Mouse (Mus musculus) heart, embryonic 11.5 days (tissue): ENCODE measurements around the gene Slc44a2. TPM values are rescaled to one million over a fixed set of nuclear protein-coding genes. Genes with fewer than 3 reads are reported as not detected.

Experiments
- ATAC-seq: fragments of 200-750 bp; cut with Nextera tagmentation; replicated peaks from 2 replicates; pipeline ENCODE4 v1.8.0; 2017; ENCODE audit warnings: moderate library complexity; ENCODE audit not compliant: insufficient number of reproducible peaks, low FRiP score, low TSS enrichment
- H3K27ac ChIP-seq: fragments of 300-500 bp; sonication (generic); 2 replicates; pipeline ENCODE4 v1.5.1; 2014; ENCODE audit warnings: mild to moderate bottlenecking, low read depth, low read length
- H3K27me3 ChIP-seq: fragments of 300-500 bp; sonication (generic); 2 replicates; pipeline ENCODE4 v1.6.1; 2014; ENCODE audit warnings: mild to moderate bottlenecking, low read length, mixed read lengths; ENCODE audit not compliant: control insufficient read depth, insufficient read depth
- H3K36me3 ChIP-seq: fragments of 300-500 bp; sonication (generic); 2 replicates; pipeline ENCODE4 v1.6.1; 2014; ENCODE audit warnings: mild to moderate bottlenecking, low read length, moderate library complexity, mixed read lengths; ENCODE audit not compliant: control insufficient read depth, insufficient read depth
- H3K4me1 ChIP-seq: fragments of 300-500 bp; sonication (generic); 2 replicates; pipeline ENCODE4 v1.6.1; 2014; ENCODE audit warnings: low read length; ENCODE audit not compliant: control insufficient read depth, insufficient read depth
- H3K4me2 ChIP-seq: fragments of 300-500 bp; sonication (generic); 2 replicates; pipeline ENCODE4 v1.6.1; 2014; ENCODE audit warnings: mild to moderate bottlenecking, moderate library complexity
- H3K4me3 ChIP-seq: fragments of 300-500 bp; sonication (generic); 2 replicates; pipeline ENCODE4 v1.5.1; 2014; ENCODE audit warnings: low read depth, low read length
- H3K9ac ChIP-seq: fragments of 300-500 bp; sonication (generic); 2 replicates; pipeline ENCODE4 v1.6.1; 2014; ENCODE audit warnings: mild to moderate bottlenecking, low read depth, low read length, moderate library complexity
- H3K9me3 ChIP-seq: fragments of 300-500 bp; sonication (generic); replicated peaks from 2 replicates; pipeline ENCODE4 v1.6.1; 2016; ENCODE audit warnings: low read length; ENCODE audit not compliant: control insufficient read depth
- WGBS: fragments of 180-500 bp; shearing (Covaris S2); extraction: QIAGEN DNeasy Blood & Tissue Kit; methylation state at CpG from one replicate; pipeline ENCODE4 v1.1.7; 2014; ENCODE audit not compliant: insufficient replicate concordance; 5-methylcytosine and 5-hydroxymethylcytosine counted together
- polyA plus RNA-seq: library from polyadenylated mRNA; unstranded; fragments of >200 nt; fragmentation: Nextera tagmentation; extraction: Ambion mirVana; gene quantifications from 2 replicates; pipeline ENCODE4 v1.2.1, GENCODE M21; 2014

Gene Slc44a2
- polyA plus RNA-seq, 1 experiment from 2014 or later: 62.3 TPM

DNA sequence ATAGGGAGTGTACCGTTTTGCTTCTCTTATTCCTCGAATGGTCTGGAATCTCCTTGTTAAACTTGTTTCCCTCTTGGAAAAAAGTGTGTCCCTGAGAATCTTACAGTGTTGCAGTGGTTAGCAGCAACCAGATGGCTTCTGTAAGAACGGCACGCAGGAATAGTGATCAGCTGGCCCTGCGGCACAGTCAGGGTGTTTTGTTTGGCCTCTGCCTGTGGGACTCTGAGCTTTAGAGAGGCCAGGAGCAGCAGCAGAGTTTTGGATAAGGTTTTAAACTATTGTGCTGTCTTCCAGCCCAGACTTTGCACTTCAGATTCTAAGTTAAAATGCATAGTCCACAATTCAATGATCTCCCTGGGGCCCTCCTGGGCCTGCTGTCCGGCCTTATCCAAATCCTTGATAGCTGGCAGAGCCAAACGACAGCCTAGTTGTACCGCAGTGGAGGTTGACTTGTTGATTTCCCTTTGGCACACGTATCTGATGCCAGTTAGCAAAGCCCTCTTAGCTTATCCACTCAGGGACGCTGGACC, 72.2 kb downstream of the Slc44a2 start:
- H3K9me3 ChIP-seq: no peaks in the 10 kb centered on the region
- H3K4me1 ChIP-seq: no peaks in the 10 kb centered on the region
- peaks cover 59% of the 10 kb centered on the region for H3K36me3 ChIP-seq
- no peak overlapping the region for H3K9ac ChIP-seq
- WGBS: 86% methylated on average over 10 of the region's 10 CpGs
- H3K27me3 ChIP-seq: no peaks in the 10 kb centered on the region
- H3K27ac ChIP-seq: no peak overlapping the region
- no peak overlapping the region for H3K4me3 ChIP-seq
- H3K4me2 ChIP-seq: no peak overlapping the region
- no peak for ATAC-seq

GRCm38 (mm10) chr9:21395692-21396091, 75.2 kb downstream of the Slc44a2 start:
- 78% methylated on average over 3 of the region's 3 CpGs for WGBS

GRCm38 (mm10) chr9:21397170-21397569, 76.7 kb downstream of the Slc44a2 start:
- no peak overlapping the region for H3K27ac ChIP-seq
- no peak overlapping the region for H3K4me3 ChIP-seq
- ATAC-seq: no peak
- H3K4me2 ChIP-seq: no peak overlapping the region
- no peak overlapping the region for H3K9ac ChIP-seq
- peaks cover 61% of the 10 kb centered on the region for H3K36me3 ChIP-seq
- H3K9me3 ChIP-seq: no peaks in the 10 kb centered on the region
- no peaks in the 10 kb centered on the region for H3K4me1 ChIP-seq
- 92% methylated on average over 3 of the region's 3 CpGs for WGBS
- no peaks in the 10 kb centered on the region for H3K27me3 ChIP-seq

More at GRCm38 (mm10) chr9:21395692-21396091, 75.2 kb downstream of the Slc44a2 start:
- Histone ChIP-seq H3K27ac (no peak overlapping the region), H3K4me2 (no peak overlapping the region), H3K9me3 (no peaks in the 10 kb centered on the region), H3K27me3 (no peaks in the 10 kb centered on the region), H3K9ac (no peak overlapping the region), H3K36me3 (peaks cover 64% of the 10 kb centered on the region), H3K4me3 (no peak overlapping the region), H3K4me1 (no peaks in the 10 kb centered on the region)
- no peak for ATAC-seq

DNA sequence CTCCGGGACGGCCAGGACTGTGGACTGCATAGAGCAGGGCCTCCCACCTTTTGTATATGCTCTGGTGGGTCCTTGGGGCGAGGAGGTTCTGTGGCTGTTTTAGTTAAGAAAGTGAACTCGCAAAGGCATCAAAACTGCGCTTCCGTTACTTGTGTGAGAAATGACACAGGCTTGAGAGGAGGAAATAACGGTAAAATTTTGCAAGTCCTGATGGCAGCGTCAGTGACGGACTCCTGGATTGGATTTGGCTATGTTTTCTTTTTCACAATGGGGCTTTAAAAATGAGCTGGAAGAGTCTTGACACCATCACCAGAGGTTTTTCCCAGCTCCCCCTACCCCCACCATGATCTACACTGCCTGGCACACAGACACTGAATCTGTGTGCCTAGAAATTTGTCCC, 80.5 kb downstream of the Slc44a2 start:
- WGBS: 92% methylated on average over 9 of the region's 9 CpGs
- ATAC-seq: no peak
- Histone ChIP-seq H3K27me3 (no peaks in the 10 kb centered on the region), H3K4me2 (no peak overlapping the region), H3K4me3 (no peak overlapping the region), H3K4me1 (no peaks in the 10 kb centered on the region; the same call in 1 of the 2 replicates), H3K27ac (no peak overlapping the region), H3K9me3 (no peaks in the 10 kb centered on the region), H3K9ac (no peak overlapping the region), H3K36me3 (peaks cover 60% of the 10 kb centered on the region)

- Histone ChIP-seq H3K27me3 (no peaks in the 10 kb centered on the region), H3K27ac (no peak overlapping the region), H3K9ac (no peak overlapping the region), H3K4me2 (no peak overlapping the region), H3K4me1 (no peaks in the 10 kb centered on the region; the same call in 1 of the 2 replicates), H3K9me3 (no peaks in the 10 kb centered on the region), H3K36me3 (peaks cover 59% of the 10 kb centered on the region), H3K4me3 (no peak overlapping the region)
- 60% methylated on average over 11 of the region's 11 CpGs for WGBS
- ATAC-seq: no peak
Observed at GRCm38 (mm10) chr9:21402764-21403253, 82.3 kb downstream of the Slc44a2 start.

DNA sequence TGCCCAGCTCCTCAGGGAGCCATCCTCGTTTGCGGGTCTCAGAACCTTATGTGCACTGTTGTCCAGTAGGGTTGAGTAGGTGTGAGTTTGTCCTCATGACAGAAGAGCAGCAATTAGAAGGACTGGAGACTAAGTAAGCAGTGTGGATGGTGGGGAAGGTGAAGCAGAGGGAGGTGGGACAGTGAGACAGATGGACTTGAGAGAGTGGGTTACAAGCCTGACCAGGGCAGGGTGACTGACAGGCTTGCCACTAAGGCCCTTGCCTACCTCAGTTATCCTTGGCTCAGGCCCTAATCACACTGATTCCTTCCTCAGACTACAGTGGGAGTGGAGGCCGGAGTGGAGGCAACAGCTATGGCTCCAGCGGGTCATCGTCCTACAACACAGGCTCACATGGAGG, 83.2 kb downstream of the Slc44a2 start:
- Histone ChIP-seq H3K4me2 (no peak overlapping the region), H3K4me1 (no peaks in the 10 kb centered on the region; the same call in 1 of the 2 replicates), H3K9me3 (no peaks in the 10 kb centered on the region), H3K9ac (no peak overlapping the region), H3K36me3 (peaks cover 55% of the 10 kb centered on the region), H3K4me3 (no peak overlapping the region), H3K27ac (no peak overlapping the region), H3K27me3 (no peaks in the 10 kb centered on the region)
- 92% methylated on average over 5 of the region's 5 CpGs for WGBS
- ATAC-seq: no peak

Other genes starting within 250 kb of the Slc44a2 start
- 0.31 and 0.44 TPM in 2 replicates for gene Gm49373, start 247.6 kb upstream of the Slc44a2 start, polyA plus RNA-seq
- gene Fdx1l, start 247.1 kb upstream of the Slc44a2 start, polyA plus RNA-seq: 52.9 and 58.2 TPM in 2 replicates
- 1.2 and 1.9 TPM in 2 replicates for gene Gm38431, start 228.7 kb upstream of the Slc44a2 start, polyA plus RNA-seq
- 53.6 and 57.8 TPM in 2 replicates for gene Raver1, start 228.7 kb upstream of the Slc44a2 start, polyA plus RNA-seq
- gene Tyk2, start 189.5 kb upstream of the Slc44a2 start, polyA plus RNA-seq: 9.4 and 10.9 TPM in 2 replicates
- gene Cdc37, start 170.7 kb upstream of the Slc44a2 start, polyA plus RNA-seq: 254 and 266 TPM in 2 replicates
- 7.6 and 8.3 TPM in 2 replicates for gene Pde4a, start 155.0 kb upstream of the Slc44a2 start, polyA plus RNA-seq
- 22.3 and 35.7 TPM in 2 replicates for gene Keap1, start 81.3 kb upstream of the Slc44a2 start, polyA plus RNA-seq
- gene S1pr5, start 72.3 kb upstream of the Slc44a2 start, polyA plus RNA-seq: 0.11 and 0.31 TPM in 2 replicates
- gene Atg4d, start 55.4 kb upstream of the Slc44a2 start, polyA plus RNA-seq: 45.5 and 48.2 TPM in 2 replicates
- 9.9 and 12.3 TPM in 2 replicates for gene Kri1, start 32.7 kb upstream of the Slc44a2 start, polyA plus RNA-seq
- gene Cdkn2d, start 29.3 kb upstream of the Slc44a2 start, polyA plus RNA-seq: 88.4 and 99.8 TPM in 2 replicates
- 0.55 and 1.1 TPM in 2 replicates for gene Ap1m2, start 8.4 kb upstream of the Slc44a2 start, polyA plus RNA-seq
- 120 and 138 TPM in 2 replicates for gene Ilf3, start 47.2 kb downstream of the Slc44a2 start, polyA plus RNA-seq
- 24.2 and 31.7 TPM in 2 replicates for gene Qtrt1, start 91.1 kb downstream of the Slc44a2 start, polyA plus RNA-seq
- gene Dnm2, start 104.2 kb downstream of the Slc44a2 start, polyA plus RNA-seq: 62.7 and 68.1 TPM in 2 replicates
- gene Tmed1, start 189.6 kb downstream of the Slc44a2 start, polyA plus RNA-seq: 79.8 and 80.9 TPM in 2 replicates
- gene AB124611, start 205.5 kb downstream of the Slc44a2 start, polyA plus RNA-seq: 1.5 and 1.7 TPM in 2 replicates
- gene Carm1, start 226.2 kb downstream of the Slc44a2 start, polyA plus RNA-seq: 44.0 and 47.2 TPM in 2 replicates